Mouse (Mus musculus) midbrain, postnatal 0 days (tissue): ENCODE results near the gene Dglucy. TPM values are rescaled to one million over a fixed set of nuclear protein-coding genes. Genes with fewer than 3 reads are reported as not detected.

Experiments
- ATAC-seq: fragments of 200-750 bp; cut with Nextera tagmentation; 2 replicates; pipeline ENCODE4 v1.8.0; 2017; ENCODE audit warnings: moderate number of reproducible peaks, mild to moderate bottlenecking, moderate TSS enrichment, moderate library complexity; ENCODE audit not compliant: low FRiP score
- DNase-seq: peaks from one replicate; pipeline ENCODE4 v3.0.0-alpha.2; 2015; ENCODE audit warnings: low spot score
- H3K27ac ChIP-seq: fragments of 300-500 bp; sonication (generic); 2 replicates; pipeline ENCODE4 v1.5.1; 2014; ENCODE audit warnings: low read depth, mild to moderate bottlenecking, low read length, mixed read lengths
- H3K27me3 ChIP-seq: fragments of 300-500 bp; sonication (generic); 2 replicates; pipeline ENCODE4 v1.6.1; 2014; ENCODE audit warnings: low read length, control low read depth, mixed read lengths; ENCODE audit not compliant: insufficient read depth
- H3K36me3 ChIP-seq: fragments of 300-500 bp; sonication (generic); 2 replicates; pipeline ENCODE4 v1.6.1; 2014; ENCODE audit warnings: low read length, control low read depth, mixed read lengths; ENCODE audit not compliant: insufficient read depth
- H3K4me1 ChIP-seq: fragments of 300-500 bp; sonication (generic); 2 replicates; pipeline ENCODE4 v1.6.1; 2014; ENCODE audit warnings: mild to moderate bottlenecking, control low read depth, antibody characterized with exemption, low read length, mixed read lengths; ENCODE audit not compliant: insufficient read depth
- H3K4me2 ChIP-seq: fragments of 300-500 bp; sonication (generic); 2 replicates; pipeline ENCODE4 v1.6.1; 2014; ENCODE audit warnings: low read depth, mild to moderate bottlenecking, low read length, mixed read lengths; ENCODE audit not compliant: poor library complexity, severe bottlenecking
- H3K4me3 ChIP-seq: fragments of 300-500 bp; sonication (generic); 2 replicates; pipeline ENCODE4 v1.5.1; 2014; ENCODE audit warnings: low read depth, mild to moderate bottlenecking, low read length, moderate library complexity
- H3K9ac ChIP-seq: fragments of 300-500 bp; sonication (generic); replicated peaks from 2 replicates; pipeline ENCODE4 v1.6.1; 2014; ENCODE audit warnings: mild to moderate bottlenecking, low read length, moderate library complexity, mixed read lengths; ENCODE audit not compliant: poor library complexity, severe bottlenecking
- H3K9me3 ChIP-seq: fragments of 300-500 bp; sonication (generic); 2 replicates; pipeline ENCODE4 v1.6.1; 2016; ENCODE audit warnings: low read length, control low read depth
- CTCF ChIP-seq: IDR thresholded peaks from 2 replicates; pipeline ENCODE4 v1.5.1; 2016; ENCODE audit warnings: antibody characterized with exemption, mild to moderate bottlenecking
- WGBS: fragments of 180-500 bp; shearing (Covaris S2); extraction: QIAGEN DNeasy Blood & Tissue Kit; methylation state at CpG from one replicate; pipeline ENCODE4 v1.1.7; 2014; 5-methylcytosine and 5-hydroxymethylcytosine counted together
- polyA plus RNA-seq: library from polyadenylated mRNA; unstranded; fragments of >200 nt; fragmentation: Nextera tagmentation; extraction: Ambion mirVana; gene quantifications from 2 replicates; pipeline ENCODE4 v1.2.1, GENCODE M21; 2015
- total RNA-seq: library from RNA; depleted of rRNA; stranded (reverse); fragments of >200 nt; gene quantifications from 2 replicates; pipeline ENCODE4 v1.2.3, GENCODE M21; 2014

The Dglucy gene
- total and polyA plus RNA-seq, 2 experiments from 2014 or later = 2.2 to 3.6 TPM

DNA sequence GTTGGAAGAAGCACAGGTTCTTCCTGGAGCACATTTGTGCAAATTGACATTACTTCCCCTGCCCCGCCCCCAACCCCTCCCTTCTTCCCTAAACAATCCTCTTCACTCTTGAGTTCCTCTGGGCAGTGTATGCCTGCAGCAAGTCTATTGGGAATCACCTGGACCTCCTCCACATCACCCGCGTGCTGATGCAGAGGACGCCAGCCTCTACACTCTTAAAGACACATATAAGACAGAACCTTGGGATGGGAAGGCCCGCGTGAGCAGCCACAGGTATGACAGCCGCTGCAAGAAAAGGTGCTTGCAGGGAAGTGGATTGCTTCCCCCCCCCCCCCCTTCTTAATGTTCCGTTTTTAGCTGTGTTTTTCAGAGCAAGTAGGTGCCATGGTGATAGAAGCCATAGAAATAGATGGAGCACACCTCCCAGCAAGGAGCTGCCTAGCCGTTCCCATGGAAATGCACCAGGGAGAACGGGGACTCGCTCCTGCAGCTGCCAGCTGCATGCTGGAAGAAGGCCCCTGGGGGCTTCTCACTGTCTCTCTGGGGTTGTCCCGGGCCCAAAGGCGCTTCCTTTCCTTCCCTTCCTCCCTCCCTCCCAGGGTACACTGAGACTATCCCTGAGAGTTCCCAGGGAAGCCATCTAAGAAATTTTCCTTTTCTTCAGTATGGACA is 29.9 kb downstream of the Dglucy start:
- 46% methylated on average over 13 of the region's 13 CpGs for WGBS
- peak; percentile 88 for ATAC-seq
- no peak for TF ChIP-seq CTCF

DNA sequence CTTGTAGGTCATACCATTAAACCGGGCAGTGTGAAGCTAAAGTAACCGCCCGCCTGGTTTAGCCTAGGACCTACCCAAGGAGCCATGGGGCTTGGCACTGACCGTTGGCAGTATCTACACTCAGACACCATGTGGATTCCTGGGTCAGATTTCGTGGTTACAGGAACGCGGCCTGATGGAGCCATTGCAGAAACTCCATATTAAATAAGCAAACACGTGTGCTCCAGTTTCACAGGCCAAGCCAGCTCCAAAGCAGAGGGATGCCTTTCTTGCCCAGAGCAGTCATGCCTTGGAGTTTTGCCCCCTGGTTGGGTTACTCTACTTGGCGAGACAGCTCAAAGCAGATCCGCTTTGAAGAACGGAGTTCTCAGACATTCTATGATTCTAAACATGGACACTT is 31.7 kb downstream of the Dglucy start:
- Histone ChIP-seq H3K4me3 (no peak overlapping the region), H3K27ac (no peak overlapping the region), H3K9me3 (no peaks in the 10 kb centered on the region), H3K9ac (no peak overlapping the region), H3K36me3 (no peaks in the 10 kb centered on the region), H3K27me3 (no peaks in the 10 kb centered on the region), H3K4me2 (no peak overlapping the region), H3K4me1 (peaks cover 5% of the 10 kb centered on the region; the same call in 1 of the 2 replicates)
- ATAC-seq = no peak
- no peak for TF ChIP-seq CTCF
- DNase-seq = no peak
- 85% methylated on average over 11 of the region's 11 CpGs for WGBS

More for the DNA sequence above, 29.9 kb downstream of the Dglucy start:
- Histone ChIP-seq H3K27me3 (no peaks in the 10 kb centered on the region), H3K4me1 (peaks cover 5% of the 10 kb centered on the region; the same call in 1 of the 2 replicates), H3K4me3 (no peak overlapping the region), H3K36me3 (no peaks in the 10 kb centered on the region), H3K27ac (peak overlapping the region; percentile 45), H3K4me2 (peak overlapping the region; percentile 13; the same call in 1 of the 2 replicates), H3K9me3 (no peaks in the 10 kb centered on the region), H3K9ac (no peak overlapping the region)
- peak; percentile 62 for DNase-seq

DNA sequence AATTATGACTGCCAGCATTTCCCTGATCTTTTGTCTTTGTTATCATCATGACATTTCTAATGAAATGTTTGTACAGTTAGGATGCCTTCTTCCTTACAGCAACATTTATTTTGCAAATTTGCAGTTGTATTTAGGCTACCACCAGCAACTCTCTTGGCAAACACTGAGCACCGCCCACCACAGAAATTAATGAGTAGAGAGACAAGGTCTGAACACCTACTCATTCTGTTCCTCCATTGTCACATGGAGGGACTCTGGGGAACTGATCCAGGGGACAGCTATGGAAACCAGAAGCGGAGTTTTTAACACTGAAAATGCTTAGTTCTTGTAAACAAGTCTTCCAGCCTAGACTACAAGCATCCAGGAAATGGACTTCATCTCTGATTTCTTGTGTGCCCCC is 35.0 kb downstream of the Dglucy start:
- Histone ChIP-seq H3K27me3 (no peaks in the 10 kb centered on the region), H3K36me3 (no peaks in the 10 kb centered on the region), H3K27ac (no peak overlapping the region), H3K4me1 (peaks cover 2% of the 10 kb centered on the region; the same call in 1 of the 2 replicates), H3K9me3 (no peaks in the 10 kb centered on the region), H3K4me3 (no peak overlapping the region), H3K4me2 (no peak overlapping the region), H3K9ac (no peak overlapping the region)
- DNase-seq (no peak), ATAC-seq (no peak)
- no peak for TF ChIP-seq CTCF
- WGBS = 88% methylated on average over 2 of the region's 2 CpGs

GRCm38 (mm10) chr12:100814671-100815070 is 35.8 kb downstream of the Dglucy start:
- H3K9ac ChIP-seq = no peak overlapping the region
- ATAC-seq (no peak), DNase-seq (no peak)
- WGBS = 87% methylated on average over 3 of the region's 3 CpGs
- no peaks in the 10 kb centered on the region for H3K9me3 ChIP-seq
- H3K27me3 ChIP-seq = no peaks in the 10 kb centered on the region
- no peak overlapping the region for H3K27ac ChIP-seq
- no peaks in the 10 kb centered on the region for H3K36me3 ChIP-seq
- H3K4me3 ChIP-seq = no peak overlapping the region
- TF ChIP-seq CTCF = no peak
- no peak overlapping the region for H3K4me2 ChIP-seq
- no peaks in the 10 kb centered on the region for H3K4me1 ChIP-seq

DNA sequence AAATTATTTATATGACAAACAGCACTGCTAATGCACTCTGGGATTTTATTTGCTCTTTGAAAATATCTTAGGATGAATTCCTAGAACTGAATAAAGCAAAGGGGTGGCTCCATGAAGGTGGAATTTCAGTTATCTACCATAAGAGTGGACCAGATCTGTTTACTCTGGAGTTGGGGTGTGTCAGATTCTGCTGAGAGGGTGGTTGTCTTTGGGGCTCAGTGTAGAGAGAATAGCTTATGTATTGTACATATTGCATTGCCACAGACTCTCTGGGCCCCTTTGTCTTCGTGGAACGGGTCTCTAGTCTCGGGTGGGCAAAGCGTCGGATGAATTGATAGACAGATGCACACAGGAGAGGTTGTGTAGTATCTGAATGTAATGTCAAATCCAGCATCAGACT is 38.0 kb downstream of the Dglucy start:
- no peak for TF ChIP-seq CTCF
- Histone ChIP-seq H3K4me3 (no peak overlapping the region), H3K9ac (no peak overlapping the region), H3K4me2 (no peak overlapping the region), H3K27me3 (no peaks in the 10 kb centered on the region), H3K4me1 (no peaks in the 10 kb centered on the region), H3K9me3 (no peaks in the 10 kb centered on the region), H3K36me3 (no peaks in the 10 kb centered on the region), H3K27ac (no peak overlapping the region)
- 88% methylated on average over 5 of the region's 5 CpGs for WGBS
- ATAC-seq (no peak), DNase-seq (no peak)

DNA sequence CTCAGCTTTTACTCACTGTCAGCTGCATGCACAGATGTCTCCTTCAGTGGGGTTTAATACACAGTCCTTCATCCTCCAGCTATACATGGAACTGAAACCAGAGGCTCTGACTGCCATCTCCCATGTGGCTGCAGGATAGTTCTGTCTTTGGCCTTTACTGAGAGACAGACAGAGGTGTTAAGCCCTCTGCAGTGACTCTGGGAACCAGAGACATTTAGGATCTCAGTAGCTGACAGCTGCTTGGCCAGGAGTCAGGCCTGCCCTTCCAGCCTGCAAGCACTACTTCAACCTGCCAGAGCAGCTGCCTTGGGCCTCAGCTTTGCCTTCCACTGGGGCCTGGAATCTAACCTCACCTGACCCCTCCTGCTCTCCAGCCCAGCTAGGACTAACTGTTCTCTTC is 41.1 kb downstream of the Dglucy start:
- Histone ChIP-seq H3K27me3 (no peaks in the 10 kb centered on the region), H3K4me1 (no peaks in the 10 kb centered on the region), H3K9ac (no peak overlapping the region), H3K36me3 (no peaks in the 10 kb centered on the region), H3K4me3 (no peak overlapping the region), H3K9me3 (no peaks in the 10 kb centered on the region), H3K4me2 (no peak overlapping the region), H3K27ac (no peak overlapping the region)
- TF ChIP-seq CTCF = no peak
- DNase-seq = no peak
- ATAC-seq = no peak
